Mouse (Mus musculus) lung, adult 18-20 months (tissue): ENCODE measurements around the gene Echs1.

Experiments used
- DNase-seq, 2 experiments: peaks; one replicate each; pipeline ENCODE4 v3.0.0; 2022; ENCODE audit warnings: mixed read lengths in 2 of 2

Echs1 gene

GRCm38 (mm10) chr7:140060936-140061831 is 55.1 kb downstream of the Echs1 start:
- peak; percentile 43 to 61 for DNase-seq

- no peak for DNase-seq
Measured at GRCm38 (mm10) chr7:140059601-140060000, 56.7 kb downstream of the Echs1 start.

GRCm38 (mm10) chr7:140058528-140058927 is 57.7 kb downstream of the Echs1 start:
- DNase-seq = no peak

- DNase-seq = no peak
Measured at GRCm38 (mm10) chr7:140057413-140058407, 58.6 kb downstream of the Echs1 start.
